Mouse (Mus musculus) midbrain, embryonic 11.5 days (tissue): ENCODE measurements around the gene Hist1h4f. TPM values are rescaled to one million over a fixed set of nuclear protein-coding genes. Genes with fewer than 3 reads are reported as not detected.
A peak's percentile ranks its signal among the peaks of the same experiment; 100 is the strongest.

Experiments used
- ATAC-seq: fragments of 200-750 bp; cut with Nextera tagmentation; 2 replicates; pipeline ENCODE4 v1.8.0; 2017; ENCODE audit warnings: moderate TSS enrichment, moderate library complexity; ENCODE audit not compliant: low FRiP score
- DNase-seq: peaks from one replicate; pipeline ENCODE4 v3.0.0; 2015; ENCODE audit warnings: low spot score; ENCODE audit errors: missing footprints
- H3K27ac ChIP-seq: fragments of 300-500 bp; sonication (generic); 2 replicates; pipeline ENCODE4 v1.5.1; 2014; ENCODE audit warnings: low read depth, low read length
- H3K27me3 ChIP-seq: fragments of 300-500 bp; sonication (generic); 2 replicates; pipeline ENCODE4 v1.6.1; 2014; ENCODE audit warnings: mild to moderate bottlenecking, low read length, moderate library complexity, mixed read lengths; ENCODE audit not compliant: control insufficient read depth, insufficient read depth
- H3K36me3 ChIP-seq: fragments of 300-500 bp; sonication (generic); 2 replicates; pipeline ENCODE4 v1.6.1; 2014; ENCODE audit warnings: mild to moderate bottlenecking, low read length, moderate library complexity, mixed read lengths; ENCODE audit not compliant: control insufficient read depth, insufficient read depth
- H3K4me1 ChIP-seq: fragments of 300-500 bp; sonication (generic); 2 replicates; pipeline ENCODE4 v1.6.1; 2014; ENCODE audit warnings: low read length; ENCODE audit not compliant: control insufficient read depth, insufficient read depth
- H3K4me2 ChIP-seq: fragments of 300-500 bp; sonication (generic); 2 replicates; pipeline ENCODE4 v1.6.1; 2014; ENCODE audit warnings: mild to moderate bottlenecking, moderate library complexity
- H3K4me3 ChIP-seq: fragments of 300-500 bp; sonication (generic); 2 replicates; pipeline ENCODE4 v1.5.1; 2014; ENCODE audit warnings: low read depth, low read length
- H3K9ac ChIP-seq: fragments of 300-500 bp; sonication (generic); 2 replicates; pipeline ENCODE4 v1.6.1; 2014; ENCODE audit warnings: low read length
- H3K9me3 ChIP-seq: fragments of 300-500 bp; sonication (generic); 2 replicates; pipeline ENCODE4 v1.6.1; 2016; ENCODE audit warnings: low read length; ENCODE audit not compliant: control insufficient read depth
- WGBS: fragments of 180-500 bp; shearing (Covaris S2); extraction: QIAGEN DNeasy Blood & Tissue Kit; methylation state at CpG from one replicate; pipeline ENCODE4 v1.1.7; 2014; 5-methylcytosine and 5-hydroxymethylcytosine counted together
- microRNA-seq: library from miRNA; unstranded; fragments of <30 nt; microRNA quantifications from one replicate; pipeline ENCODE4, GENCODE M21; 2017
- polyA plus RNA-seq: library from polyadenylated mRNA; unstranded; fragments of >200 nt; fragmentation: Nextera tagmentation; extraction: Ambion mirVana; gene quantifications from 2 replicates; pipeline ENCODE4 v1.2.1, GENCODE M21; 2014

Gene Hist1h4f
- polyA plus RNA-seq, 1 experiment from 2014 or later, result 0.53 TPM

GRCm38 (mm10) chr13:23501511-23501910 lies 49.9 kb downstream of the Hist1h4f start:
- Histone ChIP-seq H3K4me2 (peak overlapping the region; percentile 31), H3K36me3 (no peaks in the 10 kb centered on the region), H3K27ac (no peak overlapping the region), H3K27me3 (no peaks in the 10 kb centered on the region), H3K9me3 (no peaks in the 10 kb centered on the region), H3K4me3 (no peak overlapping the region), H3K9ac (no peak overlapping the region), H3K4me1 (peaks cover 13% of the 10 kb centered on the region; the same call in 1 of the 2 replicates)
- DNase-seq (no peak), ATAC-seq (no peak)
- WGBS, result 15% methylated on average over 5 of the region's 5 CpGs

Small RNA genes within 50 kb of the gene (microRNA-seq; reads per million reads assigned to microRNA genes)
- 0.57 reads per million for gene Gm44297
- not detected for gene Gm44359
- gene Gm44394, result not detected
- gene n-TStga1, result 3.2 reads per million, percentile 14 among the genes with 10 or more reads in this experiment

Other genes with a start within 250 kb of the Hist1h4f start
- 69.4 and 77.9 TPM in 2 replicates for gene Zfp322a, start 182.4 kb downstream of the Hist1h4f start, polyA plus RNA-seq
- 14.0 and 14.9 TPM in 2 replicates for gene Abt1, start 127.8 kb downstream of the Hist1h4f start, polyA plus RNA-seq
- gene Btn1a1, start 85.7 kb downstream of the Hist1h4f start, polyA plus RNA-seq, result not detected in 2 replicates
- gene Btn2a2, start 62.8 kb downstream of the Hist1h4f start, polyA plus RNA-seq, result 0.28 and 0.34 TPM in 2 replicates
- 3.3 and 3.6 TPM in 2 replicates for gene Hist1h4h, start 20.6 kb downstream of the Hist1h4f start, polyA plus RNA-seq
- gene Hist1h2af, start 17.7 kb downstream of the Hist1h4f start, polyA plus RNA-seq, result 6.4 and 9.1 TPM in 2 replicates
- 4.0 and 4.8 TPM in 2 replicates for gene Hist1h3g, start 16.2 kb downstream of the Hist1h4f start, polyA plus RNA-seq
- gene Hist1h2bh, start 8.3 kb downstream of the Hist1h4f start, polyA plus RNA-seq, result 0.44 and 0.87 TPM in 2 replicates
- gene Hist1h3f, start 7.6 kb downstream of the Hist1h4f start, polyA plus RNA-seq, result 1.2 and 1.3 TPM in 2 replicates
- 0.59 and 0.61 TPM in 2 replicates for gene Hist1h1d, start 1.6 kb upstream of the Hist1h4f start, polyA plus RNA-seq
- 7.2 and 7.4 TPM in 2 replicates for gene Hist1h3e, start 10.7 kb upstream of the Hist1h4f start, polyA plus RNA-seq
- gene Hist1h2ae, start 19.6 kb upstream of the Hist1h4f start, polyA plus RNA-seq, result 69.8 and 76.3 TPM in 2 replicates
- 3.9 and 6.2 TPM in 2 replicates for gene Hist1h2bg, start 19.7 kb upstream of the Hist1h4f start, polyA plus RNA-seq
- 2.6 and 4.9 TPM in 2 replicates for gene Hist1h2bf, start 22.5 kb upstream of the Hist1h4f start, polyA plus RNA-seq
- gene Hist1h2ad, start 22.7 kb upstream of the Hist1h4f start, polyA plus RNA-seq, result 1.9 and 2.2 TPM in 2 replicates
- gene Hist1h3d, start 24.1 kb upstream of the Hist1h4f start, polyA plus RNA-seq, result 7.4 and 9.8 TPM in 2 replicates
- 99.4 and 124 TPM in 2 replicates for gene Hist1h4d, start 29.9 kb upstream of the Hist1h4f start, polyA plus RNA-seq
- 1.6 and 1.7 TPM in 2 replicates for gene Hist1h2be, start 69.5 kb upstream of the Hist1h4f start, polyA plus RNA-seq
- 24.8 and 28.9 TPM in 2 replicates for gene Hist1h1e, start 70.9 kb upstream of the Hist1h4f start, polyA plus RNA-seq
- 0.83 and 1.1 TPM in 2 replicates for gene Hist1h2ac, start 132.3 kb upstream of the Hist1h4f start, polyA plus RNA-seq
- gene Hist1h2bc, start 132.6 kb upstream of the Hist1h4f start, polyA plus RNA-seq, result 25.3 and 25.7 TPM in 2 replicates
- gene Hist1h1t, start 144.2 kb upstream of the Hist1h4f start, polyA plus RNA-seq, result not detected in 2 replicates
- 5.3 and 6.4 TPM in 2 replicates for gene Hist1h4c, start 146.8 kb upstream of the Hist1h4f start, polyA plus RNA-seq
- 2.7 and 3.3 TPM in 2 replicates for gene Hfe, start 159.2 kb upstream of the Hist1h4f start, polyA plus RNA-seq
- gene Hist1h1c, start 187.2 kb upstream of the Hist1h4f start, polyA plus RNA-seq, result 13.5 and 14.0 TPM in 2 replicates
- gene Hist1h3c, start 194.0 kb upstream of the Hist1h4f start, polyA plus RNA-seq, result 8.6 and 9.2 TPM in 2 replicates
- gene Hist1h2bb, start 195.1 kb upstream of the Hist1h4f start, polyA plus RNA-seq, result 2.1 and 2.4 TPM in 2 replicates
- gene Hist1h2ab, start 199.5 kb upstream of the Hist1h4f start, polyA plus RNA-seq, result 42.8 and 57.5 TPM in 2 replicates
- gene Hist1h3b, start 200.6 kb upstream of the Hist1h4f start, polyA plus RNA-seq, result 7.5 and 13.2 TPM in 2 replicates
- gene Hist1h4b, start 205.4 kb upstream of the Hist1h4f start, polyA plus RNA-seq, result 3.9 and 5.5 TPM in 2 replicates
- gene Hist1h4a, start 209.6 kb upstream of the Hist1h4f start, polyA plus RNA-seq, result 0.49 and 0.55 TPM in 2 replicates
- 3.0 and 5.1 TPM in 2 replicates for gene Hist1h3a, start 210.7 kb upstream of the Hist1h4f start, polyA plus RNA-seq
- gene Hist1h1a, start 212.0 kb upstream of the Hist1h4f start, polyA plus RNA-seq, result 3.5 and 3.7 TPM in 2 replicates
- gene Trim38, start 218.3 kb upstream of the Hist1h4f start, polyA plus RNA-seq, result not detected in 2 replicates